Mouse (Mus musculus) kidney, adult 11 months (tissue): ENCODE data around the gene Grb2.

Source experiments
- DNase-seq: peaks from one replicate; pipeline ENCODE4 v3.0.0; 2022

Gene Grb2

DNA sequence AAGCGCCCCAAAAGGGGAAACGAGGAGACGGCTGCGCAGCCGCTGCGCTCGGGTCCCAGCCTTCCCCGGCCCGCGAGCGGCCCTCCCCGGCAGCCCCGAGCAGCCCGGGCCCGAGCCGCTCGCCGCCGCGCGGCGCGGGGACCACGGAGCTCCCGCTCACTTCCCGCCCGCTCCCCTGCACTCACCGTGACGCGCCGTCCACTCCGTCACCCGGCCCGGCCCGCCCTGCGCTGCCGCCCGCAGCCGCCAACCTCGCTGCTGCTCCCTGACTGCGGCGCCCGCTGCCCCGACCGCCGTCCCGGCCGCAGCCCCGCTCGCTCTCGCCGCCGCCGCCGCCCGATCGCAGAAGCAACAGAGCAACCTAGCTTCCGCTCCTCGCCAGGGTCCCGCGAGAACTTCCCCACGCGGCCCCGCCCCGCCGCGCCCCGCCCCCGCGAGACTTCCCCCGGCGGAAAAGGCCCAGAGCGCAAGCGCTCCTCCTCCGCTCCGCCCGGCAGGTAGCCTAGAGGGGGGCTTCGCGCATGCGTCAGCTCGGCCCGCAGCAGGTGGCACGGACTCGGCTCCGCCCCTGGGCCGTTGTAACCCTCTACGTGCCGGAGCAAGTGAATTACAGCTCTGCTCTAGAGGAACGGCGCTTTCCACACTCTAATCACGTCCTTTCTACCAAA lies at the start of gene Grb2:
Gene Grb2 (minus strand): TSS at position 389 of the 668 bp plus-strand sequence.
- peak; percentile 97 for DNase-seq

DNA sequence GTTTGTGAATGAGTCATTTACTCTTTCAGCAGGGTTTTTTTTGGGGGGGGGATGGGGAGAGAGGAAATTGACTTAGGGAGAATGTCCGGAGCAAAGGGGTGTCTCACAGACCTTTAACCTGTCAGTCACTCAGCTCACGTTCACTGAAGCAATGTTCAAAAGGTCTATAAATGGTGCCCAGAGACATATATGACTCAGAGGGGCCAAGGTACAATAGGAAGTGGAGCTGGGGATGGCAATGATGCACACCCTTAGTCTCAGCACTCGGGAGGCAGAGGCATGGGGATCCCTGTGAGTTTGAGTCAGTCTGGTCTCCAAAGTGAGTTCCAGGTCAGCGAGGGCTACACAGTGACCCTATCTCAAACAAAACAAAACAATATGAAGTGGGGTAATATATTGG lies 45.1 kb upstream of the Grb2 start:
- DNase-seq: no peak

DNA sequence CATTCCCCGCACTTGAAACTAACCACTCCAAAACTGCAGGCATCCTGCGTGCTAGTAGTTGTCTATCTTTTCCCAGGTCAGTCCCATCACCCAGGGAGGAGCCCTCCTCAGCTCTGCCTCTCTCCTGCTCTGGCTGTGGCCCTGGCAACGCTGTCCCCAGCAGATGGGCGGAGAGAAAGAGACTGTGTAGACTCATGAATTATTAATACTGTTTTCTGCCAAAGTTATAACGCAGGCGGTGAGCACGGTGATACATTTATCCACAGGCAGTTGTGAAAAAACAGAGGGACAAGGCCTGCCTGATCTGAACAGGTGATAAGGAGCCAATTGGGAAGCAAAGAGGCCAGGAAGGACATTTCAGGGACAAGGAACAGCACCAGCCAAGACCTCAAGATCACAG lies 44.3 kb upstream of the Grb2 start:
- DNase-seq: peak; percentile 64

DNA sequence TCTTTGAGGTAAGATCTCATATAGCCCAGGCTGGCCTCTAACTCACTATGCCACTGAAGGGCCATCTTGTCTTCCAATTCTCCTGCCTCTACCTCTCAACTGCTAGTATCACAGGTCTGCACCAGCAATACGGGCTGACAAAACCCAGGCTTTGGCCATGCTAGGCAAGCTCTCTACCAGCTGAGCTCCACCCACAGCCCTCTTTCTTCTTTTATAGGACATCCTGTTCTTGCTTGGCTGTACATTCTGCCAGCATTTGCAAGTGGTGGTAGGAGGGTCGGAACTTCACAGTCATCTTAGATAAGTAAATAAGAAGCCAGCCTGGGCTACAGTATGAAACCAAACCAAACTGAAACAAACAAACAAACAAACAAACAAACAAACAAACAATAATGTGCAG lies 43.3 kb upstream of the Grb2 start:
- no peak for DNase-seq

DNA sequence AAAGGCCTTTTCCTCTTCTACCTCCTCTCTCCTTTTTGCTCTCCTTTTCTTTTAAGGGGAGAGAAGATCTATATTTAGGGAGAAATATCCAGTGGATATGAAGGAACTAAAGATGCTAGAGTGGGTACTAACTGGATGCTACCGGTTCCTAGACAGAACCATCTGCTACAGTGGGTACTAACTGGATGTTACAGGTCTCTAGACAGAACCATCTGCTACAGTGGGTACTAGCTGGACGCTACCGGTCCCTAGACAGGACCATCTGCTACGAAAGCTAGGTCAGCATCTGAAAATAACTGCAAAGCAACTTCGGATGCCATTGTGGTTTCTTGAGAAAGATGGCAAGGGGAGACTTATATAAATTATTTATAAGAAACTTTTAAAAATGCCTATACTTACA lies 41.4 kb upstream of the Grb2 start:
- no peak for DNase-seq

DNA sequence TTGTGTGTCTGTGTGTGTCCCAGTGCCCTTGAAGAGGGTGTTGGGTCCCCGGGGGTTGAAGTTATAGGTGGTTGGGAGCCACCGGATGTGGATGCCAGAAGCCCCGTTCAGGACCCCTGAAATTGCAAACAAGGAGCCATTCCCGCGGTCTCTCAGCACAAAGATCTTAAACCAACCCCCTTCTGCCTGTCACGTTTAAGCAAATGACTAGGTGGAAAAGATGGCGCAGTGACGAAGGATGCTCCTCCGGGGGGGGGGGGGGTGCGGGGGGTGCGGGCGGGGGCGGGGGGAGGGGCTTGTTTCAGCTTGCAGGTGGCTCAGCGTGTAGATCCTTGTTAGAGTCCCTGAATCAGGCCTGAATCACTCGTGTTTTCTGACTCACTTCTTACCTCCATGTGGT lies 39.0 kb upstream of the Grb2 start:
- no peak for DNase-seq

DNA sequence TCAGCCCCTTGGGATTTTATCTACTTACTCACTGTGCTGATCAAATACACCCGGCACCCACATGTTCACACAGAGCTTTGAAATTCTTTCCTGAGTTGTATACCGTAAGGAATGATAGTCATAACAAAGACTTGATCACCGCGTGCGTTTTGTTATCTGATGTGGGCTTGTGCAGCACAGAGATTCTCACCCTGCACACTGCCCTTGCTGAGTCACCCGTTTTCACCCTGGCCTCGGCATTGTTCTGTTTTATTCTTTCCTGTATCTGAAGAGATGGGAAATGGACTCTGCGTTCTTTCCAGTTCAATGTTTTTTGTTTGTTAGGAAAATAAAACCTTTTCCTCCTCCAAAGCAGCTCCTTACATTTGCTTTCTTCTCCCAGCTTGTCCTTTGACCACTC lies 38.4 kb upstream of the Grb2 start:
- DNase-seq: no peak

DNA sequence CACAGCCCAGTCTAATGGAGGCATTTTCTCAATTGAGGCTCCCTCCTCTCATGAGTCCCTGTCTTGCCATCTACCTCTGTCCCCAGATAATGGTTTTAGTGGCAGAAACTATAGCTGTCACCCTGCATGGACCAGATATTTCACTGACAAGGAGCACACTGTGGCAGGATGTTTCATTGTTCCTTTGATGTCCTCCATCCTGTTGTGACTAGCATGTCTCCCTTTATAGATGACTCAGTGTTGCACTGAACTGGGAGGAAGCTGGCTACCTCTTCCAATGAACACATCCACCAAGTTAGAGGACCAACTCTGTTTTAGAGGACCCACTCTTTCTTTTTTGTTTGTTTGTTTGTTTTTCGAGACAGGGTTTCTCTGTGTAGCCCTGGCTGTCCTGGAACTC lies 37.7 kb upstream of the Grb2 start:
- DNase-seq: no peak

DNA sequence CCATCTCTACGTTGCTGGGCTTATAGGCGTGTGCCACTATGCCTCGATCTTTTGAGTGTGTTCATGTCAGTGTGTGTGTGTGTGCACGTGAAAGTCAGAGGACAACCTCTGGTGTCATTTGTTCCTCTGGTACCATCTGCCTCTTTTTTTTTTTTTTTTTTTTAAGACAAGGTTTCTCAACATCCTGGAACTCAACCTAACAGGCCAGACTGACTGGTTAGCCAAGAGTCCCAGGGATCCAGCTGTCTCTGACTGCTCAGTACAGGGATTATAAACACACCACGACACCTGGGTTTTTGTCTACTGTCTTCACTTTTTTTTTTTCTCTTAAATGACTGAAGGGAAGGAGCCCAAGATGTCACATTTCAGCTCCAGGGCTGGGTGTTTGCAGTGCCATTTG lies 36.0 kb upstream of the Grb2 start:
- DNase-seq: no peak

DNA sequence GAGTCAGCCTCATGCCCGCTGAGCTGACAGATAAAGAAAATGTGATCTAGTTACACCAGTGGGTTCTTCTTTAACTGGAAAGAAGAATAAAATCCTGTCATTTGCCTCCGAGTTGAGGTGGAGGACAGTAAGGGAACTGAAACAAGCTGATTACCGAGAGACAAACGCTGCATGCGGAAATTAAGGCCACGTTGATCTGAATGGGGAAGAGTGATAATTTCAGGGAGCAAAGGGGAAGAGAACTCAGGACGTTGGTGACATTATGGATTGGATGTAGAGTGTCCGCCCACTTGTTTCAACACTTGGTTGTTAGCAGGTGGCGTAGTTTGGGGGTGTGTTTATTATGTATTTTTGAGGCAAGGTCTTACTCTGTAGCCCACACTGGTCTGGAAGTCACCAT lies 34.5 kb upstream of the Grb2 start:
- no peak for DNase-seq

DNA sequence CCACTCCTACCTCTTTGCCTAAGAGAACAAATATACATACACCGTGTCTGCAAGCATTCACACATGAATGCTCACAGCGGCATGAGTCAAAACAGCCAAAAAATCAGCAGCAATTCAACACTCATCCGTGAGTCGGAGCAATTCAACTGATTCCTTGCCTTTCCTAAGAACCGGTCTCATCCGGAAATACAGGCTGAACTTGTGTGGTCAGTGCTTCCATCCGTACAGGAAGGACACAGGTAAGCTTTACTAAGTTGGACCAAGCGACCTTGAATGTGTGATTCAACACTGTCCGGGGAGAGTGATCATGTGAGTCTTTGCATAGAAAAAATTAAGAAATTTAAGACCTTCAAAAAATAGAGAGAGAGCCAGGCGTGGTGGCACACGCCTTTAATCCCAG lies 32.7 kb upstream of the Grb2 start:
- DNase-seq: peak; percentile 64

DNA sequence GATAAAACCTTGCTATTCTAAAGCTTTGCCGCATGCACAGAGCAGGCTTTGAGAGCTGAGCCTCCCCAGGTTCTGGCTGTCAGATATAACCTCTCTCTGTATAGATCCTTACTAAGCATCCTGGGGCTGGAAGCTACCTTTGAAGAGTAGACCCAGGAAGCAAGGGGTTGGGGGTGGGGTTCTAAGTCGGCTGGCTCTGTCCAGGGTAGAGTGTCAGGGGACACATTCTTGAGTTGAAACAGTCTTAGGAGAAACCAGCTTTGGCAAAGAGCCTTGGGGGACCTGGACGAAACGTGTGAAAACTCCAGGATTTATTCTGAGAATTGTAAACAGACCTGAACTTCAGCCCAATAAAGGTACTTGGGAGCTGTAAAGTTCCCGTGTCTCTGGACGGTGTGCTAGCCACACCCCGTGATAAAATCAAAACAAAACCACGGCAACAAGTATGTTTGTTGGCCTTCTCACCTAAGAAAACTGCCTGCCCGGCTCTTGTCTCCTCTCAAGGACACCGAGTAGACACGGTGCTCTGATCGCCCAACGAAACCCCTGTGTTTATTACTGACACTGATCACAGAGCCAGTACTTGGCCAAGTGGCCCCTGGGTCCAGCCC lies 30.0 kb upstream of the Grb2 start:
- no peak for DNase-seq

DNA sequence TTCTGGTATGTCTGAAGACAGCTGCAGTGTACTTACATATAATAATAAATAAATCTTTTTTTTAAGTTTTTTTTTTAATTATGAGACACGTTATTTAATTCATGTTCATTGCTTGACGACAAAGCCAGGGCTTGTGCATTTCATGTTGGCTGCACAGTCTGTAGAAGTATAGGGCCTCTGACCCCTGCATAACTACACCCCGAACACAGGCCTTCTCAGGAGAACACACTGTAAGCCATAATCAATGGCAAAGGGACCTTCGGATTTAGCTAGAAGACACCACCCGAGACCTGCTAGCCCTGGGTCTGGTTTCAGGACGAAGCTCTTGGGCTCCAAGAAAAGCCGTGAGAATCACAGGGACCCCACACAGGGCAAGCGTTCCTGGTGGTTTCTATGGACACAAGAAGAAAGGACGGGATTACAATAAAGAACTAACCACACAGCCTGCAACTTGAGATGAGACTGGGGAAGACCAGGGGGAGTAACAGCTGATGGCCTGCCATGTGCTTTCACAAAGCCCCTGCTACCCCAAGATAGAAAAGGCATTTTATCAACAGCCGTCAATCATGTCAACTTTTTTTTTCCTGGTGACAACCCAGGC lies 29.3 kb upstream of the Grb2 start:
- DNase-seq: no peak

DNA sequence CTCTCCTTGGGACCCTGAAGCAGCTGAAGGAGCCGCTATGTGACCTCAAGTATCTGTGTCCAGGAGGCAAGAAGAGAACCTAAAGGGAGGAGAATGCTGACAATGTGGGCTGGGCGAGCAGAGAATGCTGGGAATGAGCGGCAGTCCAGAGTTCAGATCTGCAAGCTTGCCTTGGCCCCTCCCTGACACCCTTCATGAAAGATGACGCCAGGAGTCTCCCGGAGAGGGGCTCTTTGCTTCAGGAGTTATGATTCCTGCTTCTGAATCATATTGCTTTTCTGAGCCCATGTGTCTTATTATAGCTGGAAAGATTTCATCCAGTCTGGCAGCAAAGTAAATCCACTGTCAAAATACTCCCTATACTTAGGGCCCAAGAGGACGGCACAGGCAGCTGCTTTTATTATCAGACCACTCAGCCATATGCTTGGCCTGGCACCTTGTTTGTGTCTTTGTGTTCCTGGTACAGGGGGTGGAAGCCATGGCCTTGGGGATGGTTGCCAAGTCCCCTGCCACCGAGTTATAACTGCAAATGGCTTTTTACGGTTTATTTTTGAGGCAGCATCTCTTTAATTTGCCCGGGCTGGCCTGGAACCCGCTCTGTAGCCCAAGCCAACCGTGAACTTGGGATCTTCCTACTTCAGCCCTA lies 25.8 kb upstream of the Grb2 start:
- peak; percentile 72 for DNase-seq

DNA sequence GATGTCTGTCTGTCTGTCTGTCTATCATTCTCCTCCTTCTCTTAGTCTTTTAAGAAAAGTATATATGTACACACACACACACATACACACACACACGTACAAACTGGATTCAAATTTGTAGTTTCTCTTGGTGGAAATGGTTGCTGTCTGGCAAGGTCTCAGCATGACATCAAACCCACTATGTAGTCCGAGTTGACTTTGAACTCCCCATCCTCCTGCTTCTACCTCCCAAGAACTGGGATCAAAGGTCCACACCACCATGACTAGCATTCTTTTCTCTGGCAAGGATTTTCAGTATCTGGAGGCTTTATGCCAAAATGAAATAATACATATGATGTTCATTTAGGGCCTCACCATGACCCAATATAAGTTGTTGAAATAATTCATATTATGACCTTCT lies 14.8 kb upstream of the Grb2 start:
- DNase-seq: peak; percentile 38

DNA sequence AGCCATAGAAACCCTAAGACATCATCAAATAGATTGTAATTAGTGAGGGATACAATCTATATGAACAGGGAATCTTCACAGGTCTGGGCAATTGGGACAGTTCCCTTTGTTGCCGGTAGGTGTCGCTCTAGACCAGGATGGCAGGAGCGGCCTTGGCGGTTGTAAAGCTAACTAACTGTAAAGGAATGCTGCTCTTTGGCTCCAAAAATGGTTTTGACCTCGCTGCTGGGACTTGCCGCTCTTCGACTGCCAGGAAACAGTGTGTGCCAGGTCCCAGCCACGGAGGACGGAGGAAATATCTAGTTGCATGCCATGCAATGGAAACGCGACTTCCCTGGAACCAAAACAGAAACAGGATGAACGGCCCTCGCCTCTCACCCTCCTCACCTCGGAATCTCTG lies 14.2 kb upstream of the Grb2 start:
- DNase-seq: peak; percentile 90

DNA sequence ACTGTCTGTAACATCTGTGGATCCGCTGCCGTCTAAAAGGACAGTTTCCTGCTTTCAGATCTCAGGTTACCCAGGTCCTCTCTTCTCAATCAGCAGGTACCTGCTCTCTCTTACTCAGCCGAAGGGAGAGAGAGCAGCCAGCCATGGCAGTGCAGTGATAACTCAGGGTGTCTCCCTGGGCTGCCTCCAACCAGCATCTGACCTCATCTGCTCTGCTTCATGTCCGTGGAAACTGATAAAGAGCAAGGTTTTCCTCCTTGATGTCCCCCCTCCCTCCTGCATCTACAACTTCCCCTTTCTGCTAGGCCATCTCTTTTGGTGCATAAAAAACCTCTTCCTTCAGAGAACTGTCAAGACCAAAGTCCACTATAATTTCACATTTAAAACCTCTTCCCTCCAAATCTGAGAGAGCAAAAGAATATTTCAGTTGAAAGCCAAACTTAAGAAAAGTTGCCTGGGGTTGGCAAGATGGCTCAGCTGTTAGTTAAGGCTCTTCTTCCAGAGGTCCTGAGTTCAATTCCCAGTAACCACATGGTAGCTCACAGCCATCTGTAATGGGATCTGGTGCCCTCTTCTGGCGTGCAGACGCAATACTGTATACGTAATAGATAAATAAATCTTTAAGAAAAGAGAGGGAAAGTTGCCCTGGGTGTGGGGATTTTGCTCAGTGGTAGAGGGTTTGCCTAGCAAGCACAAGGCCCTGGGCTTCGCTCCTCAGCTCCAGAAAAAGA lies 9.4 kb upstream of the Grb2 start:
- no peak for DNase-seq

DNA sequence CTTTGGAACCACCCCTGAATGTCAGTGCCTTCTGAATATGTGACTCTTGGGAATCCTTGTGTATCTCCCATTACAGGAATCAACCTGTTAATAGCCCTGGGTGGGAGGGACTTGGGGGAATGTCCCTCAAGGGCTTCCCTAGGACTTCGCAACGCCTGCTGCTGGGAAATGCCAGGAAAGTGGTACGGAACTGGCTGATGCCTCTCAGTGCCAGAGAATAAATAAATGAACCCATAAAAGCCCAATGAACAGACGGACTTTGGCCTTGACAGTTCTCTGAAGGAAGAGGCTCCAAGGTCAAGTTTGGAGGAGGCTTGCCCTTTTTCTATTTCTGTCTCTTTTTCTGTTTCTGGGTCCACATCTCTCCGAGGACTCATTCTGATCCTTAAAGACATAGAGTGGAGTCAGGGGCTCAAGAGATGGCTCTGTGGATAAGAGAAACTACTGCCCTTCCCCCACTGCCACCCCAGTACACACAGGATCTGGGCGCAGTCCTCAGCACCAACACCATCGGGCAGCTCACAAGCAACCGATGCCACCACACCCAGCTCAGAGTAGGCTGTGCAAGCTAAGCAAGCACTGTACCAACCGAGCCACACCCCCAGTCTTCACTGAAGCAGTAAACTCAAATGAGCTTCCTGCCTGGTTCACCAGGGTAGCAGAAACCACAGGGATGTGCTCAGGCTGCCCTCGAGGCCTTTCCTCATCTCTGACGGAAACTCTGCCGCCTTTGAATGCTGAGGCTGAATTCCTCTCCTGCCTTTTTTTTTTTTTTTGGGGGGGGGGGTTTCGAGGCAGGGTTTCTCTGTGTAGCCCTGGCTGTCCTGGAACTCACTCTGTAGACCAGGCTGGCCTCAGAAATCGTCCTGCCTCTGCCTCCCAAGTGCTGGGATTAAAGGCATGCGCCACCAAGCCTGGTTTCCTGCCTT lies 8.3 kb upstream of the Grb2 start:
- peak; percentile 38 for DNase-seq

DNA sequence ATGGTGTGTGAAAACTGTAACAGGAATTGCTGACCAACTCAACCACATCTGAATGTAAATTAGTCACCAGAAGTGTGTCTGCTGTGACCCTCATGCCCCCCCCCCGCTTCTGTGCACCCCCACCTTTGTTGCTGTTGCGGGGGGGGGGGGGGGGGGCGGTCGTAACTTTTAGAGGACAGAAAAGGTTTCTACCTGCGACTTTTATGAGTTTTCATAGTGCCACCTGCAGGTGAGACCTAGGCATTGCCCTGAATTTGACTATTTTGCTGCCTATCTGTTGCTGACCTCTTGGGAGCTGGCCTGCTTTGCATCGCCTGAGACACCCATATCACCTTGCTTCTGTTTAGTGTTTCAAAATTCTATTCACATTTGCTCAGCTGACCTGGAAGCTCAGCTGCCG lies 6.1 kb upstream of the Grb2 start:
- DNase-seq: peak; percentile 52

DNA sequence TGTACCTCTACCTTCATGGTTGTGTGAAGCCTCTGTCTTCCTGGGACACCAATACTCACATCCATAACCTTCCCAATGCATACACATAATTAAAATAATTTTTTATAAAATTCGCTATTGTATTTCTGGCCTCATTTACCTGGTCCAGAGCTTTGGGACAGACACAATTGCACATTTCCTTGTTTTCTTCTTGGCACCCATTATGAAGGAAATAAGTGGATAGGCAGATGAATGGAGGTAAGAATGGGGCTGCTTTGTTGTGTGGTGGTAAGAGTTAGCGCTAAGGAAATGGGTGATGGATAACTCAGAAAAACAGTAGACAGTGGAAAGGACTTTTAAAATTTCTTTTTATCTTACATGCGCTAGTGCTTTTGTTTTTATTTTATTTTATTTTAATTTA lies 5.0 kb upstream of the Grb2 start:
- DNase-seq: no peak

DNA sequence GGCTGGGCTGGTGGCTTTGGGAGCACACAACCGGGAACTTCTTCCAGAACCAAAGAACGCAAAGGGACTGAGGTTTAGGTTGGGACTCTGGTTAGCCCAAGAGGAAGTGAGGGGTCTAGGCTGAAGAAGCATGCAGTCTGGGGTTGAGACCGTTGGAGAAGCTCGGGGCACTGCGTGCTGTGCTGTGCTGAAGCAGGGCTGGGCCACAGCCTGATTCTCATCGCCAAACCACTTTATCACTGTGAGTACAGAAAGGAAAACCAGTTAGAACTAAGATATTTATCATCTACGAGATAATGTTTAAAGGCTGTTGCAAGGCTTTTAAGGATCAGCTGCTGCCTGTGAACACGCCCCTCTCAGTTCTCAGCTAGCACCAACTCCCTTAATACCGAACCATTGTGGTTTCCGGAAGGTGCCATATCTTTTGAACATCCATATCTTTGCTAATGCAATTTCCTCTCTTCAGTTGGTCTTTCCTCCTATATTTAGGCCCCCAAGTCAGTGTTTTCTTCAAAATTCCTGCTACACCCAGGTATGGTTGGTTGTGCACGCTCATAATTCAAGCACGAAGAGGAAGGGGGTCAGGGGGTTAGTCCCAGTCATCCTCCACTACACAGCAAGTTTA lies 4.4 kb upstream of the Grb2 start:
- no peak for DNase-seq

DNA sequence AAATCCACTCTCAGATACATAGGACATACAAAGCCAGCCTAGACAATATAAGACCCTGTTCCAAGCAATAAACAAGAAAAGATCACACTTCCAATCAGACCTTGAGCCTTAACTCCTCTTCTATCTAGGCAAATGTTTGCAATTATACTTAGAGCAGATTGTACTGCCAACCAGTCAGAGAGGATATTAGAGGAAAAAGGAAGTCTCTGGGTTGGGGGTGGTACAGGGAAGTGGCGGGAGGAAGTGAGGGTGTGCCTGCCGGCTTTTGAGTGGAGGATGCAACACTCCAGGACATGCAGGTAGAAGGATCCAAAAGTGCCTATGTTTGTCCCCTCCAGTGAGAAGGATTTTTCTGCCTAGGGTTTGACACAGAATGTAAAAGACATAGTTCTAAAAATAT lies 3.9 kb upstream of the Grb2 start:
- no peak for DNase-seq
